Mouse (Mus musculus): Measurements from ENCODE around the gene Gm28230.

Gm28230 gene

DNA sequence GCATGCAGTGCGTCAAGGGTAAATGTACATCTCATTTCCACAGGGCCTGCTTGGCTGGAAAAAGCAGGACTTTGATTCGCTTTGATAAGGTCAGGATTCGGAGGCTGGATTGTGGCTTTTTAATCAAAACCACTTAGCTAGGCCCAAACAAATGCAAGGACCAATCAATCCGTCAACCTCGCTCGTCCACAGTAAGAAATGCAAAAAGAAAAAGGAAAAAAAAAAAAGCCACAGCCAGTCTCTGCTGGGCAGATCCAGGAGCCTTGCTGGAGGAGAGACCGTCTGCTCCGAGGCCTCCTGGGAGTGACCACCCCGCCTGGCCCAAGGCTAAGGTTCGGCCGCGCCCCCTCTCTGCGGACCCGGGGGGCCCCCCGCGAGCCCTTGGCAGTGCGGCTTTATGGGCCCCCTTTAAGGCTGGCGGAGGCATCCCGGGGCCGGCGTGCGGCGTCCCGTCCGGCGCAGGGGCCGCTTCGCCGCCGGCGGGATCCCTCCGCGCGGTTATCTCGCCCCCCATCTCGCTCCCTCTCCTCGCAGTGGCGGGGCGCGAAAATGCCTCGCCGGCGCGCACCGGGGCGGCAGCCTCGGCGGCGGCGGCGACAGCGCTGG, 22.0 kb upstream of the Gm28230 start, which contains the start of gene Hoxd8:
Hoxd8 (plus strand) TSS at position 223 of the 606 bp plus-strand sequence.
- DNase-seq (ENCODE audit: low spot score): no peak

DNA sequence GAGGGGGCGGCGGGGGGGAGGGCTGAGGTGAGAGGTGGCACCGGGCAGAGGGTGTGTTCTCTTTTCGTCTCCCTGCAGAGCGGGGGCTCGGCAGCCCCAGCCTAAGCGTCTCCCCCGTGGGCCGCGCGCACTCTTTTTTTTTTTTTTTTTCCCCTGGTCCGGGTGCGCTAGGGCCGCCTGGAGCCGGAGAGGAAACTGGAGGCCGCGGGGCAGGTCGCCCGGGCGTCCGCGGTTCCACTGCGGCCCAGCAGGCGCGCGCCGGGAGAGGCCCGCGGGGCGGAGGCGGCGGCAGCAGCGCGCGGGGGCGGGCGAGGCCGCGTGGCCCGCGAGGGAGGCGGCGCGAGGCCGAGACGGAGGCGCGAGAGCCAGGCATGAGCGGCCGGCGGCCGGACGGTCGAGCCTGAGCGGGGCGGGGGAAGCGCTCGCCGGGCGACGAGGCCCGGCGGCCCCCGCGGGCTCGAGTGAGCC, 21.5 kb upstream of the Gm28230 start:
- DNase-seq (ENCODE audit: low spot score): no peak

DNA sequence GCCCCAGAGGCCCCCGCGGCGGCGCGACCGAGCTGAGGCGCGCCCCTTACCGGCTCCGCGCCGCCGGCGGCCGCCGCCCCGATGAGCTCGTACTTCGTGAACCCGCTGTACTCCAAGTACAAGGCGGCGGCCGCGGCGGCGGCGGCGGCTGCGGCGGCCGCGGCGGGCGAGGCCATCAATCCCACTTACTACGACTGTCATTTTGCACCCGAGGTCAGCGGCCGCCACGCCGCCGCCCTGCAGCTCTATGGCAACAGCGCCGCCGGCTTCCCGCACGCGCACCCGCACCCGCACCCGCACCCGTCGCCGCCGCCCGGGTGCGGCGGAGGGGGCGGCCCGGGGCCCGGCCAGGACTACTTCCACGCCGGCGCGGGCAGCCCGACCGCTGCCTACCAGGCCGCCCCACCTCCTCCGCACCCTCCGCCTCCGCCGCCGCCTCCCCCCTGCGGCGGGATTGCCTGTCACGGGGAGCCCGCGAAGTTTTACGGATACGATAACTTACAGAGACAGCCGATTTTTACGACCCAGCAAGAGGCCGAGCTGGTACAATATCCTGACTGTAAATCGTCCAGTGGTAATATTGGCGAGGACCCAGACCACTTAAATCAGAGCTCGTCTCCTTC, 20.9 kb upstream of the Gm28230 start:
- DNase-seq (ENCODE audit: low spot score): no peak

DNA sequence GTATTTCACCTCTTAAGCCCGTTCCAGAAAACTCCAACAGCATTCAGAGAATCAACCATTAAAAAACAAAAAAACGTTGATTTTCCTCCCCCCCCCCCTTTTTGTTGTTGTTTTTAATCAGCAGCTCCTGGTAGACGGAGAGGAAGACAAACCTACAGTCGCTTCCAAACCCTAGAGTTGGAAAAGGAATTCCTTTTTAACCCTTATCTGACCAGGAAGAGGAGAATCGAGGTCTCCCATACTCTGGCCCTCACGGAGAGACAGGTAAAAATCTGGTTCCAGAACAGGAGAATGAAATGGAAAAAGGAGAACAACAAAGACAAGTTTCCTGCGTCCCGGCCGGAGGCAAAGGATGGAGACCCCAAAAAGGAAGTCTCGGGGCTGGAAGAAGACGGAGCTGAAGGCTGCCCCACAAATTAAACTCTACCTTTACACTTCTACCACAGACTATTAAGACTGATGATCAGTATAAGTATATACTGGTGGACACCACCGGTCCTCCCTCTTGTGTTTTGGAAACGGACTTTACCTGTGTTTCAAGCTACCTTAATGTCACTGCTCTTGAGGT, 20.1 kb upstream of the Gm28230 start:
- DNase-seq (ENCODE audit: low spot score): no peak

DNA sequence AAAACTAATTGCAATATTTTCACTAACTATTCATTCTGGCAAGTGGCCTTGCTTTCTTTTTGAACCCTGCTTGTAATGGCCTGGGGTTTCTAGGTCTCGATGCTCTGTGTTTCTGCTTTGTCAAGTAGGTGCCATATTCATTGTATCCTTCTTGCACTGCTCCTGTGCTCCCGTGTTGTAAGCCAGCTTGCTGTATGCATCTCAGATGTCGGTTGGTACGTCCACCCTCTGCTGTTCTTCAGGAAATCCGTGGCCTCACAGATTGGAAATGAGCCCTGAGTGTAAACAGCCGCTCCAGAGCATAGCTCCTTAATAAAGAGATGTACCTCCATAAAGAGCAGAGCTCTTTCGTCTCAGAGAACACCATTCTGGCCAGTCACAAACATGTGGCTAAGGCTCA, 18.9 kb upstream of the Gm28230 start:
- DNase-seq (ENCODE audit: low spot score): no peak

DNA sequence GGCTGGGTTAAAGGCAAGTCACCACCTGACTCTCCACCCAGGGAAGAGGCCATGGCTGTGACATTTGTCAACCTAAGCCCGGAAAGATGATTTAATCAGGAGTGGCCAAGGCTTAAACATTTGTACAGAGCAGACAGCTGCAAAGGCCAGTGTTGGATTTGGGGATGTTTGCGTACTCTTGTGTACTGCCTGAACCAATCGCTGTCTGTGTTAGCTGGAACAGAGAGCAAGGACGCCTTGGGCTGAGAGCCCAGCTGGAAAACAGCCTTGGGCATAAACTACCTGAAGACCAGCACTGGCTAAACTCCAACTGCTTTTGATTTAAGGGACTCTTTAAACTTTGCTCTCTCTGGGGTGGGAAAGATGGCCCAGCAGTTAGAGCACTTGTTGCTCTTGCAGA, 17.9 kb upstream of the Gm28230 start:
- DNase-seq (ENCODE audit: low spot score): no peak

DNA sequence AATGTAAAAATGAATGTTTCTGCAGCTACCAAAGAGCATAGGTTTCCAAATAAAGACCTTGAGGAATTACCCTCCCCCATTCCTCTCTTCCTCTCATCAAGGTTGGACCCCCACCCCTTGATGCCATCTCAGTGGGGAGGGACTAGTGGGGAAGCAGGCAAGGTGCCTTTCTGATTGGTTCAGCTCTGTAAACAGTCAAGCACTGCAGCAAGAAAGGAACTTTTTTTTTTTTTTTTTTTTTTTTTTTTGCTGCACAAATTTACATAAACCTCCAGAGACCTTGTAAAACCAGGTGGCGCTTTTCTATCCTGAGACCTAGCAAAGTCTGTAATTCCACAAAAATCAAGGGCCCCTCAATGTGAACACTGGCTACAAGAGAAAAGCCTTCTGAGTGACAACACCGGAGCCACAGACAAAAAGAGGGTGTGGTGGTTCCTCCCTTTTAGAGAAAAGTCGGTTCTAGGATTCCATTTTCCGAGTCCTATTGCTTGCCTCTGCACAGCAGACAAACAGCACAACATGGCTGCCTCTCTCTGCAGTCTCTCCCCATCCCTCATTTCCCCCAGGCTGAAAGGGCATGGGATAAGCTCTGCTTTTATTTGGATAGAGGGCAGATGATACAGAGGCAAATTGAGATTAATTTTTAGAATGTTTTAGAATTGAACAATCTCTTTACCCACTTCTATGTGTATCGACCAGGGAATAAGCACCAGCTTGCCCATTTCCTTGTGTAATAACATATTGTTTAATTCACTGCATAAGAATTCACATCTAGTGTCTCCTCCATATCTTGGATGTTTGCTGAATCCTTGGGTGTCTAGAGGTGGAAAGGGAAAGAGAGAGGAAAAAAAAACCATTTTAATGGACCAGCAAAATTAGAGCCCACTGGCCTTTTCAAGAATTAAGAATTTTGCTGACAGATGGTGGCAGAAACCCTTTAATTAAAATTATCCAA, 16.8 kb upstream of the Gm28230 start:
- DNase-seq (ENCODE audit: low spot score): no peak

DNA sequence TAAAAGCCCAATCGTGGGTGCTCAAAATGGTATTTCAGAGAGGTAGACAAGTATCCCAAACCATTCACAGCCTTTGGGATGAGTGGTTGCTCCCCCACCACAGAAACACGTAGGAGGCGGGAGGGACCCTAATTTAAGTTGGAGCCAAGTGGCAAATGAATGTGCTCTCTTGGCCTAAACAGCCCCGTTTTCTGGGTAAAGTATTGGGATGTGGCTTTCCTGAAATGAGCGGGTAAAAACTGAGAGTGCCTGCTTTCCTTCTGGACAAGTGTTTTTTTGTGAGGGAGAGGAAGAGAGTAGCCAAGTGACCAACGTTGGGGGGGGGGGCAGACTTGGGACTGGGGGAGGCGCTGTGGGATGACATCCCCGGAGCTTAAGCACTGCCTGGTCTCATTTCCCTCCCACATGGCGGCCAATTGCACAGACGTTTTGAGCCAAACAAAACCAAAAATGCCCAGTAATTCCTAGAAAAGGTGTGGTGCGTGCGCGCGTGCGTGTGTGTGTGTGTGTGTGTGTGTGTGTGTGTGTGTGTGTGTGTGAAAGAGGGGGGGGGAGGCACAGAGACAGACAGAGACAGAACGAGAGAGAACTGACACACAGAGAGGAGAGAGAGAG, 15.5 kb upstream of the Gm28230 start:
- no peak for DNase-seq (ENCODE audit: low spot score)

DNA sequence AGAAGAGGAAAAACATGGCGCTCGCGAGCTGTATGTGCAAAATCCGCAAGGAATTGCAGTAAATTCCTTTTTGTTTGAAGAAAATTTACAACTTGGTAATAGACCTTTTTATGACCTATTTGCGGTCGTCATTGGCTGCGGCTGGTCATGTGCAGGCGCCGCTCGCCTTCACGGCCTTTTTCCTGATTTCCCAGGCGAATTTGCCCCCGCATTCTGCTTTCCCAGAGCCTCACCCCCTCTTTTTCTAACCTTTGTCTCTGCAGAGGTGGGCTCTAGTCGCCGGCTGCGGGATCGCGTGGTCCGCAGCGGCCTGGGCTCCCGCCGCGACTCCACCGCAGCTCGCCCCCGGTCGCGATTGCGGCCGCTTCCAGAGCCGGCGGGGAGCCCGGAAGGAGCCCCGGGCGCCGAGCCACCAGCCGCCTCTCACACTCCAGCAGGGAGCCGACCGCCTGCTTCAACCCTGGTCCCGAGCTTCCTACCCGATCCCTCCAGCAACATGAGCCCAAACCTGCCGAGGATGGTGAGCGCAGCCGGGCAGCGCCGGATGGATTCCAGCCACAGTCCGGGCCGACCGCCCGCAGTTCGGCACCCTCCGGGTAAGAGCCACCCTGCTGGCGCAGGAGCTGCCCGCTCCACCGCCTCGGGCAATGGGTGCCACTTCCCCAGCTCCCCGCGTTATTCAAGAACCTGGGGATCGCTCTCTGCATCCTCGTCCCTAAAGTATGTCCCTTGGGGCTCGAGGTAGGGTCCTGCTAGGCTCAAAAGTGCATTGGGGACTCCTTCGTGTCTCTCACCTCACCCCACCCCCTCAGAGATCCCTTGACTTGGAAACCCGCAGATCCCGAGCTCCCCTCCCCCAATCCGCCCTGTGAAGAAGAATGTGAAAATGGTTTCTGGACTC, 14.6 kb upstream of the Gm28230 start, which contains the start of the genes Hoxd3 and Hoxd4:
Hoxd3 (plus strand) TSS at position 207 of the 901 bp plus-strand sequence.
Hoxd4 (plus strand) TSS at position 209 of the 901 bp plus-strand sequence.
- no peak for DNase-seq (ENCODE audit: low spot score)

DNA sequence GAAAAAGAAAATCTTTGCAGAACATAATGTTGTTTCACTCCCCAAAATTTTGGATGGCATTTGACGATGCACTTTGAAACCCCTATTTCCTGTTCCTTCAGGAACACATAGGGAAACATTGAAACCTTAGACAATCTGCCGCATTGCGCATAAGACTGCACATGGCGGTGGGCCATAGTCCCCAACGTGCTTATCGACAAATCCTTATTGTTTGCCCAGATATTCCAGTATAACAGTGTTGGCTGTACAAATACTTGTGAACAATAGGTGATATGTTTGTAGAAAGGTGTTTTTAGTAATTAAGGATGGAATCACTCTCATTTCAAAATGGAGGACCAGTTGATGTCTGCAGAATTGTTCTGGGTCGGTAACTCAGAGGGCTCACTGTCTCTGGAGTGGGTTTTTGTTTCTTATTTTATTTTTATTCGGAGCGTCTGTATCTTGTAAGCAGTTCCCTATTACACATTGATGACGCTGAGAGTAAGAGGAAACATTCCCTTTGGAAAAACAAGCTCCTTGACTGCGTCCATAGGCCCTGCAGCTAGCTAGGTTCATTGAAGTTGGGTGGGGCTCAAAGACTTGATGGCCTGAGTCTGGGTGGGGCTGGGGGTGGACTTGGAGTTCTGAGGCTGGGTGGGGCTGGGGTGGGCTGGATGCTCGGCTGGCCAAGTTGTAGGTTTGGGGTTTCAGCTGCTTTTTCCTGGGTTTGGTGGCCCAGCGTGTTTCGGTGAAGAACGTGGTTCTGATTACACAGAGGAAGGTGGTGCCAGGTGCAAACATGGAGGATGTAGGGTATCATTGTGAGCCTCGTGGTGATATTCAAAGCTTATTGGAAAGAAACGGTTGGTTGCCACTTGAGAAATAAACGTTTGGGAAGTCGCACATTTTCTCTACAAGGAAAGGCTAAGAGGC, 13.0 kb upstream of the Gm28230 start:
- DNase-seq (ENCODE audit: low spot score): no peak

DNA sequence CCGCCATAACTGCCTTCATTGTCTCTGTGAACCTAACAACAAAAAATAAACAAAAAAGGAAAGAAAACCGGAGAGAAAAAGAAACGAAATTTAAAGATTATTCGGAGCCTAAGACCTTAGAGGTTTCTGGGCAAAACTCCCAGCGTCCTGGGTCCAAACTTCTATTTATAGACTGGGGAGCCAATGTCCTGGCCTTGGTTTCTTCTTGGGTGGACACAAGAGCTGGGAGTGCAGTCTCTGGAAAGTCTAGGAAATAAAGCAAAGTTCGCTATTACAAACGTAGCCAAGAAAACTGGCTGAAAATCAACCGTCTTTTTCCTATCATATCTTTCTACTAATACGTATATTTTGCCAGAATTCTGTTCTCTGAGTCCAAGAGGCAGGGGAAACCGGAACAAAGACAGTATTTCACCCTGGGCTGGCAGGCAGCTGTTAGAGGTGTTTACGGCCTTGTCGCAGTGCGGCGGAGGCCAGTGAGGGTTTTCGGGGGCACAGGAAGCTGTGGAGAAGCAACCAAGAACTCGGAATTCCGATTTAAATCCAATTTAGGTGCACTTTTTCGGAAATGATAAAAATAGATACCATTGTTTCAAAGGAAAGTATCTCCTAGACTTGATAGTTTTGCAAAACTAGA, 12.3 kb upstream of the Gm28230 start:
- DNase-seq (ENCODE audit: low spot score): no peak

DNA sequence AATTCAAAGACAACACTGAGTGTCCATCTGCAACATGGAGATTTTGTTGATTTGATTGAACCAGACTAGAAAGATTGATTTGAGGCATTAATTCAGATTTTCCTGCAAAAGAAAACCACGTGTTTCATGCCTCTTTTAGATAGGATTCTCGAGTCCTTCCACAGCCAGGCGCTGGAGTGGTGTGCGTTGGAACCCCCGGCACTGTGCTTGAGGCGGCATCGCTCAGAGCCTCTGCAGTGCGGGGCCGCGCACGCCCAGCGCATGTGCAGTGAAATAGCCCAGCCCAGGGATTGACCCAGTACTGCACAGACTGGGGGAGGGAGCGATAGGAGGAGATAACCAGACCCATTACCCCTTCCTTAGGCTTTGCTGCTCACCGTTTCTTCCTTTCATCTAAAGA, 11.6 kb upstream of the Gm28230 start:
- no peak for DNase-seq (ENCODE audit: low spot score)

DNA sequence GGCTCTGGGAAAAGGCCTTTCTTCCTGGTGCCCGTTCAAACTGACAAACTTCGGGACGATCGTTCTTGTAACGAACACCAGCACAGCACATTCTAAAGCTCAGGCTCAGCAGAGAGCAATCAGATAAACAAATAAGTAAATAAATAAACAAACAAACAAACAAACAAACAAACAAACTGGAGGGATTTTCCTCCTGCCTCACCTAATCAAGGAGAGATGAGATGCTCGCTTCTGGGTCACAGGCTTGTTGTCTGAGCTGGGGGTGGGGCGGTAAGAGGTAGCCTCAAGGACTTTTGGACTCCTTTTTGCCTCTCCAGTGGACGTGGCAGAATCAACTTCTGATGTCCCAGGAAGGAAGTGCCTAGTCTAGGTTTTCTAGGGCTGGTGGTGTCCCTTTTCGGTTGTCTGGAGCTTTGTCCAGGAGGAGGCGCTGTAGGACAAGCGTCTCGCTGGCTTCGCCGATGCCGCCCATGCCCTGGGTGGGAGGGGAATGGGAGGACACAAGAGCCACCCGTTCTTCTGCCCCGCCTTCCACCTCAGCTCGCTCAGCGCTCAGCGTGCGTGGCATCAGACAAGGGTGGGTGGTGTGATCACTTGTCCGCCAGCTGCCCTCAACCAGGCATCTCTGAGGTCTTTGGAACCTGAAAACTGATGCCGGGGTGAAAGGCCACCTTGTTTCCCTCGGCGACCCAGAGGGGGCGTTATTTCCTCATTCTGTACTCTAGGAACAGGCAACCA, 10.9 kb upstream of the Gm28230 start:
- peak; percentile 74 for DNase-seq (ENCODE audit: low spot score)

DNA sequence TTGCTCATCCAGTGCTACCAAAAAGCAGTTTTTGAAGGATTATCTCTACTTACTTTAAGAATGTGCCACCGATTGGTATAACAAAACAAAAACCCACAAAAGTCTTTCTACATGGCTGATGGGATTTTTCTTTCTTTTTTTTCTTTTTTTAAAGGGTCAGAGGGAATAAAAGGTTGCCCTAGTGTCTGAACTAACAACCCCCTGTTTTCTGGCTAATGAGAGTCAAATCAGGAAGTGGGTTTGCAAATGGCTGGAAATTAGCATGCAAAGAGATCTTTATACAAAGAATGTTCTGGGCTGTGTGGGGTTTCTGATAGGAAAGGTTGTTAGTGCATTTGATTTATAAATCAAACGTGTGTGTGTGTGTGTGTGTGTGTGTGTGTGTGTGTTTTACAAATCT, 6.1 kb upstream of the Gm28230 start:
- DNase-seq (ENCODE audit: low spot score): no peak

DNA sequence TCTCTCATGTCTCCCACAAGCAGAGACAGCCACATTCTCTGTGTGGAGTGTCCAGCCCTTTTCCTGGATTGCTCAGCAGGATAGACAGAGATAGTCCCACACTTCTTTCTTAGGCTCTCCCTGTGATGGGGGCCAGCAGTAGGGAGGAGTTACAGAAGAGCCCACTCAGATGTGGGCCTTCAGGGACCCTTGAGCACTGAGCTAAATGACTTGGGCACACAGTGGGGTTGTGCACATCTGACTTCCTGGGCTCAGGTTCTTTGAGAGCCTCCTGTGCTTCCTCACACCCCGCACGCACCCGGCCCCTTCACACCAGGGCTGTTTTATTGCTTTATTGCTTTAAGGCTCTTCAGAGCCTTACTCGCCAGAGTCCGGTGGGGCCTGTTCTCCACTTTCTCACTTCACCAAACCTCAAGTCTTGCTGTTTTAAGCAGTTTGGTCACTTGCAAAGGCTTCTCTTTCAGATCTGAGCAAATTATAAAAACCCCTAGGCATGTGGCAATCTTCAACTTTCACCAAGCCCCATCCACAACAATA, 5.5 kb upstream of the Gm28230 start:
- DNase-seq (ENCODE audit: low spot score): no peak

DNA sequence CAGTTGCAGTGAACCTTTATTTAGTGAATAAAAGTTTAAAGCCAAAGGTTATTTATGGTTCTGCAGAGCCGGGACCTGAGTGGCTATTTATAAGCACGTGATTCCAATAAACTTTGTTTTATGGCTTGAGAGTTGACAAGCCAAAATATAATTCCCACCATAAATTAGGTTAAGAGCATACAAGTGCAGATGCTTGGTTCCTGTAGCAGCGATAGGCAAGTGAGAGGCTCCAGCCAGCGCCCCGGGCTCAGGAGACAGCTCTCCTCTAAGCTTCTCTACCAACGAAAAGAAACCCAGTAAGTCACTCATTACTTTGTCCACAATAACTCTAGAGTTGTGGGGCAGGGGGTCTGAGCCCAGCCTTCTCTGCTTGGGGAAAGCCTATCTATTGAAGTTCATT, 4.6 kb upstream of the Gm28230 start:
- DNase-seq (ENCODE audit: low spot score): no peak

DNA sequence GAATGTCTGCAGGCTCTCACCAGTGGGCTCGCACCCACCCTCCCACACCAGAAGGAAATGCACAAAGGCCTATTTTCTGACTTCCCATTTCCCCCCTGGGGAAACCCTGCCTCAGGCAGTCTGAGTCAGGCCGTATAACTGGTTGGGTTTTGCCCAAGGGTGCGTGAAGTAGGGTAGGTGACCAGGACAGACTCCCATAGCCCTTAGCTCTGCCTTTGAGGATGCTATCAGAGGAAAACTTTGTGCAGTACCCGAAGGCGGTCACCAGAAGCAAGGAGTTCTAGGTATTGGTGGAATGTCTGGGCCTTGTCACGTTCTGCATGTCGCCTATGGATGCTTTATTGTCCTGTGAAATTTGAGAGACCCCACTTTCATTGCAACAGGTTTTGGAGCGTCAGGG, 3.6 kb upstream of the Gm28230 start:
- no peak for DNase-seq (ENCODE audit: low spot score)

Data from layer of hippocampus, adult 11-12 months (tissue).